Mouse (Mus musculus) heart, embryonic 11.5 days (tissue): ENCODE results near the gene Chmp1a. TPM values are rescaled to one million over a fixed set of nuclear protein-coding genes. Genes with fewer than 3 reads are reported as not detected.

Experiments used
- ATAC-seq: fragments of 200-750 bp; cut with Nextera tagmentation; replicated peaks from 2 replicates; pipeline ENCODE4 v1.8.0; 2017; ENCODE audit warnings: moderate library complexity; ENCODE audit not compliant: insufficient number of reproducible peaks, low FRiP score, low TSS enrichment
- H3K27ac ChIP-seq: fragments of 300-500 bp; sonication (generic); 2 replicates; pipeline ENCODE4 v1.5.1; 2014; ENCODE audit warnings: mild to moderate bottlenecking, low read depth, low read length
- H3K27me3 ChIP-seq: fragments of 300-500 bp; sonication (generic); 2 replicates; pipeline ENCODE4 v1.6.1; 2014; ENCODE audit warnings: mild to moderate bottlenecking, low read length, mixed read lengths; ENCODE audit not compliant: control insufficient read depth, insufficient read depth
- H3K36me3 ChIP-seq: fragments of 300-500 bp; sonication (generic); 2 replicates; pipeline ENCODE4 v1.6.1; 2014; ENCODE audit warnings: mild to moderate bottlenecking, low read length, moderate library complexity, mixed read lengths; ENCODE audit not compliant: control insufficient read depth, insufficient read depth
- H3K4me1 ChIP-seq: fragments of 300-500 bp; sonication (generic); 2 replicates; pipeline ENCODE4 v1.6.1; 2014; ENCODE audit warnings: low read length; ENCODE audit not compliant: control insufficient read depth, insufficient read depth
- H3K4me2 ChIP-seq: fragments of 300-500 bp; sonication (generic); 2 replicates; pipeline ENCODE4 v1.6.1; 2014; ENCODE audit warnings: mild to moderate bottlenecking, moderate library complexity
- H3K4me3 ChIP-seq: fragments of 300-500 bp; sonication (generic); 2 replicates; pipeline ENCODE4 v1.5.1; 2014; ENCODE audit warnings: low read depth, low read length
- H3K9ac ChIP-seq: fragments of 300-500 bp; sonication (generic); 2 replicates; pipeline ENCODE4 v1.6.1; 2014; ENCODE audit warnings: mild to moderate bottlenecking, low read depth, low read length, moderate library complexity
- H3K9me3 ChIP-seq: fragments of 300-500 bp; sonication (generic); replicated peaks from 2 replicates; pipeline ENCODE4 v1.6.1; 2016; ENCODE audit warnings: low read length; ENCODE audit not compliant: control insufficient read depth
- whole genome bisulfite sequencing: fragments of 180-500 bp; shearing (Covaris S2); extraction: QIAGEN DNeasy Blood & Tissue Kit; methylation state at CpG from one replicate; pipeline ENCODE4 v1.1.7; 2014; ENCODE audit not compliant: insufficient replicate concordance; 5-methylcytosine and 5-hydroxymethylcytosine counted together
- polyA plus RNA-seq: library from polyadenylated mRNA; unstranded; fragments of >200 nt; fragmentation: Nextera tagmentation; extraction: Ambion mirVana; gene quantifications from 2 replicates; pipeline ENCODE4 v1.2.1, GENCODE M21; 2014

The Chmp1a gene
- polyA plus RNA-seq, 1 experiment from 2014 or later: 63.1 TPM

DNA sequence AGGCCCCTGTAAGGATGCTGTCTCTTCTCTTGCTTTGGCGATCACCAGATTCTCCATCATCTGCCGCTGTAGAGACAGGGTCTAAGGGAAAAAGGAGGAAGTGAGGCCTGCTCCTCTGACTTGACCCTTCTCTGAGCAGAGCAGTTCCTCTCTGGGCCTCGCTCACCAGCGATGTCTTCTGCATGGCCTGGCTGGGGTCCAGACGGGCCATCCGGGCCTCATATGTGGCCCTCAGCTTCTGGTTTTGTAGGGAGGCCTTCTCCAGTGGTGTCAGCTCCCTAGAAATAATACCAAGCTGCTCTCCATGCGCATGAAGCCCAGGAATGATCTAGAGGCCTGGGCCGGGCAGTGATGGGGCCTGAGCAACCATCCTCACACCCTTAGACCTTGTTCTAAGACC, 36.0 kb upstream of the Chmp1a start:
- peaks cover 42% of the 10 kb centered on the region for H3K36me3 ChIP-seq
- no peaks in the 10 kb centered on the region for H3K9me3 ChIP-seq
- no peak overlapping the region for H3K9ac ChIP-seq
- no peak overlapping the region for H3K4me2 ChIP-seq
- no peaks in the 10 kb centered on the region for H3K27me3 ChIP-seq
- peaks cover 11% of the 10 kb centered on the region for H3K4me1 ChIP-seq
- WGBS: 93% methylated on average over 8 of the region's 8 CpGs
- no peak overlapping the region for H3K27ac ChIP-seq
- H3K4me3 ChIP-seq: no peak overlapping the region
- ATAC-seq: no peak

DNA sequence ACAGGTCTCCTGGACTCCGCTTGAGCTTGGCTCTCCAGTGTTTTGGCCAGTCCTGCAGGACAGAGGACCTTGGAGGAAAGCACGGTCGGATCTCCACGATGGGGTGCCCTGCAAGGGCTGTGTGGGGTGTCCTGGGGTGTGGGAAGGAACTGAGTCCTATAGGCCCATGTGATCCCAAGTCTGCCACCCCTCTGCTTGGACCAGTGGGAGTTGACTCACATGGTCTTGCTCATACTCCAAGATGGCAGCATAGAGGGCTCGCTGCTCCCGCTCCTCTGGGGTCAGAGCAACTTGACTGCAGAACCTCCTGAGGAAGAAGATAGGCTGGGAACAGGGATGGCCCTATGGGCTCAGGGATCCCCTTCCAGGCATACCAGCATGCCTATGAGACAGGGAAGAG, 35.2 kb upstream of the Chmp1a start:
- 92% methylated on average over 6 of the region's 6 CpGs for WGBS
- no peaks in the 10 kb centered on the region for H3K27me3 ChIP-seq
- no peak for ATAC-seq
- H3K4me1 ChIP-seq: peaks cover 5% of the 10 kb centered on the region
- H3K4me2 ChIP-seq: no peak overlapping the region
- peaks cover 42% of the 10 kb centered on the region for H3K36me3 ChIP-seq
- H3K9ac ChIP-seq: no peak overlapping the region
- no peak overlapping the region for H3K4me3 ChIP-seq
- no peak overlapping the region for H3K27ac ChIP-seq
- no peaks in the 10 kb centered on the region for H3K9me3 ChIP-seq

DNA sequence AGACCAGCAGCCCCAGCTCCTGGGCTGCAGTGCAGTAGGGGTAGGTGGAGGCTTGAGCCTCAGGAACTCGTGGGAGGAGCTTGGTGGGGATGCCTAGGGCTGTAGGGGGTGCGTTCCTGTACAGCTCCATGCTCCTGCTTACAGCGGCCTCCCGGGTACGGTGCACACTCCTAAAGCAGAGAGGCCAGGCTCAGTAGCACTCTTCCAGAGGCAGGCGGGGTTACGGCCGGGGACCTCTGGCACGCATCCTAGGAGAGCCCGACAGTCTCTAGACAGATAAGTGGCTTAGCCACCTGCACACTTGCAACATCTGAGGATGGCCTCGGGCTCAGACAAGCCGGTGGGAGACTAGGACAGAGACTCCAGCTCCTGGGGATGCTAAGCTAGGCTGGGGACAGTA, 33.0 kb upstream of the Chmp1a start:
- no peak overlapping the region for H3K9ac ChIP-seq
- peaks cover 39% of the 10 kb centered on the region for H3K36me3 ChIP-seq
- no peak overlapping the region for H3K4me3 ChIP-seq
- no peak overlapping the region for H3K27ac ChIP-seq
- H3K4me2 ChIP-seq: no peak overlapping the region
- no peaks in the 10 kb centered on the region for H3K27me3 ChIP-seq
- no peaks in the 10 kb centered on the region for H3K9me3 ChIP-seq
- no peak for ATAC-seq
- WGBS: 87% methylated on average over 12 of the region's 12 CpGs
- no peaks in the 10 kb centered on the region for H3K4me1 ChIP-seq

DNA sequence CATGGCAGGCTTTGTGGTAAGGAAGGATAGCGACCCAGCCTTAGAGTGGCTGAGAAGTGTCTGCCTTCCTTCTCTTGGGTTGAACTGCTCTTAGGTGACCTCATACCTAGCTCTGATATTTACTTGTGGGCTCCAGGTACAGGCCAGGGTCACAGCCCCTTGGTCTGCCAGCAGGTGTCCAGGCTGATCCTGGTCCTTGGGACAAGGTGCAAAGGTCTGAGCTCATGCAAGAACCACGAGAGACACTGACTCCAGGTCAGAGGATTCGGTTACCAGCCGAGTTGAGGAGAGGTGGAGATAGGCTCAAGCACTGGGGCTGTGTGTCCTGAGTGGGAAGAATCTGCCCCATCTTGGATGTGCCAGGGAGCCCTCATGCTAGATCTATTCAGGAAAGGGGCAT, 31.8 kb upstream of the Chmp1a start:
- WGBS: 85% methylated on average over 4 of the region's 4 CpGs

DNA sequence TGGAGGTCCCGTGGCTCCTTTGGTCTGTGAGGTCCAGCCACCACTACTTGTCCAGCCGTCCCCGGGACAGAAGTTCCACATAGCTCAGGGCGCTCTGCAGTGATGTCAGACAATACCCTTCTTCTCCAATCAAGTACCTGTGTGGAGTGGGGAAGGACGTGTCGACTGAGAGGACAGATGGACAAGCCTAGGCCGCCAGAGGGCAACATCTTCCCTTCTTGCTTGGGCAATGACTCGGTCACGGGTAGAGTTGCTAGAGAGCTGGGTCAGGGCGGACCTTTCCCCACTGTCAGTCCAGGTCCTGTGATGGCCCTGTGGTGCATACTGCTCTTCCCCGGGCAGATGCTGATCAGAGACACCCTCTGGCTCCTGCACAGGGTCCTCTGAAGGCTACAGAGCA, 30.5 kb upstream of the Chmp1a start:
- WGBS: 63% methylated on average over 11 of the region's 11 CpGs

More for the DNA sequence above, 31.8 kb upstream of the Chmp1a start:
- no peaks in the 10 kb centered on the region for H3K9me3 ChIP-seq
- no peak overlapping the region for H3K9ac ChIP-seq
- H3K27me3 ChIP-seq: no peaks in the 10 kb centered on the region
- H3K4me1 ChIP-seq: no peaks in the 10 kb centered on the region
- no peak overlapping the region for H3K27ac ChIP-seq
- no peak overlapping the region for H3K4me3 ChIP-seq
- H3K4me2 ChIP-seq: no peak overlapping the region
- no peak for ATAC-seq
- H3K36me3 ChIP-seq: peaks cover 33% of the 10 kb centered on the region

DNA sequence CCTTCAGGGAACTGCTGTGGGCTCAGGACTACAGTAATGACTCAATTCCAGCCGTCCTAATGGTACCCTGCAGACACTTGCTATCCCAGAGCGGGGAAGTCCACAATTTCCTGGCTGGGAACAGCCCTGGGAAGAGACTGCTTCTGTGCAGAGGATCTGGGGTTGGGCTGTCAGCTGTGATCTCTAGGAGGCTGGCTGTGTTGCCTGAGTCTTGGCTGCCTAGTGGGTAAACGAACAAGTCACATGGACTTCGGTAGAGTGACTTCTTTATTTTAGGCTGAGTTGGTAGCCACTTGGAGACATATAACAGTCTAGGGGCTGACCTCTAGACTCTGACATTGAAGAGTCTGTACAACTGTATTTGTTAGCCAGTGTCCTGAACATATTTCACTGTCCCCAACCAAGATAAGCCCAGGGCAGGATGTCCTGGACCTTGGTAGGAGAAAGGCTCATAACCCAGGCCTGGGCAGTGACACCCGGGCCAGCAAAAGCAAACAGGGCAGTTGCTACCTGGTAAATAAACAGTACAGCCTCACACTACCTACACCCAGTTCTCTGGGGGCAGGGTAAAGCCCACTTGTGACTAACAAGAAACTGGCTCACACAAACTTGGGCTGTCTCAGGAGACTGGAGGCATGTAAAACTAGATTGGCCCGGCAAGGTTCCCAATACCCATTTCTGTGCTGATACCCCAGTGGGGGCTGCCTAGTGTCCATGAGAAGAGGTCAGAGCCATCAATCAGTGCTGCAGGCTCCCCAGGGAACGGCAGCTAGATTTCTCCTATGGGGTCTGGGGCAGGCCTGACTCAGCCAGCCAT, 29.8 kb upstream of the Chmp1a start:
- Histone ChIP-seq H3K9ac (no peak overlapping the region), H3K27ac (no peak overlapping the region), H3K9me3 (no peaks in the 10 kb centered on the region), H3K4me1 (no peaks in the 10 kb centered on the region), H3K4me2 (no peak overlapping the region), H3K27me3 (no peaks in the 10 kb centered on the region), H3K36me3 (peaks cover 21% of the 10 kb centered on the region), H3K4me3 (no peak overlapping the region)
- WGBS: 78% methylated on average over 7 of the region's 7 CpGs
- ATAC-seq: no peak

More for the DNA sequence above, 30.5 kb upstream of the Chmp1a start:
- H3K27ac ChIP-seq: no peak overlapping the region
- no peaks in the 10 kb centered on the region for H3K9me3 ChIP-seq
- ATAC-seq: no peak
- no peaks in the 10 kb centered on the region for H3K4me1 ChIP-seq
- H3K9ac ChIP-seq: no peak overlapping the region
- no peaks in the 10 kb centered on the region for H3K27me3 ChIP-seq
- H3K4me2 ChIP-seq: no peak overlapping the region
- H3K4me3 ChIP-seq: no peak overlapping the region
- H3K36me3 ChIP-seq: peaks cover 25% of the 10 kb centered on the region

DNA sequence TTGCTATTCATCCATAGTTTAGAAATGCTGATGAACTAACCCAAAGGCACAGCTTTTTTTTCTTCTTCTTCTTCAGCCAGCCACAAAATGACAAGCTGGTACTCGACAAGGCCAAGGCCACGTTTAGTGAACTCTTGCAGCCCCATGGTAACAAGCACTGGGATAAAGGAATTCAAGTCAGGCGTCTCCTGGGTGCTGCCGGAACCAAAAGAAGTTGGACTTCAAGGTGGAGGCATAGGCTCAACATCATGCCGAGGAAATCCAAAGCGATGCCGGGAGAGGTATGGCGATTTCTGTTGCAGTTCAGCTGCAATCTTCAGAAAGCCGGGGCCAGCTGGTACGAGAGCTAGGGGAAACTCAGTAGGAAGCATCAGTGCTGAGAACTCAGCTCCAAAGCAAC, 26.8 kb upstream of the Chmp1a start:
- 88% methylated on average over 10 of the region's 10 CpGs for WGBS

DNA sequence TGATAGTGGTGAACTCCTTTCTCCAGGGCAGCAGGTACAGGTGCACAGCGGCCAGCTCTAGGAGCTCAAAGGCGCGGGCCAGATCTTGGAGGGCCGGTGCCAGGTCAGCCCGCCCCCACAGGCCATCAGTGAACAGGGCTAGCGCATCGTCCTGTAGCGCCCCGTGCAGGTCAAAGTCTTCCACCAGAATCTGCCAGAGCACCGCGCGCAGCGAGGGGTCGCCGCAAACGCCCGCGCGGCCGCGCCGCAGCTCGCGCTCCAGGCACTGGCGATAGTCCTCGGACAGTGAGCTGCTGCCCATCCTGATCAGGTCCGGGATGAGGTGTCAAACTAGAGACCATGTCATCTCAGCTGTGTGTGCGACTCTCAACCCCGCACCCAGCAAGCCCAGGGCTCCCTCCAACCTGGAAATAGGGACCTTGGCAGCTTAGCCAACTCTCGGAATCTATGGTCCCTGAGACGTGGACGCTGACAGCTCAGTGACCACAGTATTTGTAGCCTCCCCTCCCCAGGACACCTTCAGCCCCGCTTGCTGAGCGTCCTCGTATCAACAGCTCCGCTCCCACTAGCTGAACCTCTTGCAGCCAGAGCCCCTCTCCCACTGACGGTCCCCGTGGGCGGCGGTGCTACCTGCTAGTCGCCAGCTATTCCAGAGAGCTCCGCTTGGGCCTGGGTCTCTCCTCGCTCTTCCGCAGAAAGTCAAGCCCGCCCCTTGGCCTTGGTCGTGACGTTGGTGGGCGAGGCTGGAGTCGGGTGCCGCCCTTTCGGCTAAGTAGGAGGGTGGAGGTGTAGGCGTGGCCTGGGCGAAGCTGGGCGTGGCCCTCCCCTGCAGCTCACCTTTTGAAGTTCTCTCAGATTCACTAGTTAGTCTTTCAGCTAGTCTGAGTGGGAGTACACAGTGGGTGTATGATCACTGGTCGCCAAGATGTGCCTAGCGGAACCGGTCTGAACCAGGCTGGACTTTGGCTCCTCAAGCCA, 23.2 kb upstream of the Chmp1a start, which contains the start of gene Spata2l:
Spata2l (minus strand) TSS at position 714 of the 978 bp plus-strand sequence.
- peak; percentile 78 for ATAC-seq
- Histone ChIP-seq H3K4me2 (peak within 1 kb of the TSS; percentile 80), H3K36me3 (no peaks in the 10 kb centered on the region), H3K4me3 (peak within 1 kb of the TSS; percentile 50), H3K27me3 (peaks cover 31% of the 10 kb centered on the region), H3K9ac (peak within 1 kb of the TSS; percentile 56), H3K9me3 (no peaks in the 10 kb centered on the region), H3K4me1 (peaks cover 7% of the 10 kb centered on the region; the same call in 1 of the 2 replicates), H3K27ac (no peak within 1 kb of the TSS)
- WGBS: 2% methylated on average over 57 of the region's 57 CpGs

More for the DNA sequence above, 26.8 kb upstream of the Chmp1a start:
- peaks cover 7% of the 10 kb centered on the region; the same call in 1 of the 2 replicates for H3K4me1 ChIP-seq
- no peak overlapping the region for H3K4me2 ChIP-seq
- H3K27me3 ChIP-seq: peaks cover 17% of the 10 kb centered on the region
- ATAC-seq: no peak
- peaks cover 5% of the 10 kb centered on the region for H3K36me3 ChIP-seq
- H3K9me3 ChIP-seq: no peaks in the 10 kb centered on the region
- no peak overlapping the region for H3K9ac ChIP-seq
- no peak overlapping the region for H3K4me3 ChIP-seq
- H3K27ac ChIP-seq: no peak overlapping the region
